Mouse (Mus musculus) neural tube, embryonic 15.5 days (tissue): ENCODE results near the gene Stfa3. TPM values are rescaled to one million over a fixed set of nuclear protein-coding genes. Genes with fewer than 3 reads are reported as not detected.
"Not testable (repeated sequence)": the region's sequence is repeated elsewhere in the genome, so short reads cannot be mapped to it uniquely, and the experiment has no call there.

ENCODE experiments used
- ATAC-seq: fragments of 200-750 bp; cut with Nextera tagmentation; 2 replicates; pipeline ENCODE4 v1.8.0; 2017; ENCODE audit warnings: mild to moderate bottlenecking, moderate TSS enrichment, moderate library complexity; ENCODE audit not compliant: low FRiP score
- H3K27ac ChIP-seq: fragments of 300-500 bp; sonication (generic); replicated peaks from 2 replicates; pipeline ENCODE4 v1.5.1; 2015; ENCODE audit warnings: mild to moderate bottlenecking, inconsistent platforms
- H3K27me3 ChIP-seq: fragments of 300-500 bp; sonication (generic); replicated peaks from 2 replicates; pipeline ENCODE4 v1.6.1; 2015; ENCODE audit warnings: inconsistent platforms
- H3K36me3 ChIP-seq: fragments of 300-500 bp; sonication (generic); 2 replicates; pipeline ENCODE4 v1.6.1; 2015; ENCODE audit warnings: inconsistent platforms
- H3K4me1 ChIP-seq: fragments of 300-500 bp; sonication (generic); 2 replicates; pipeline ENCODE4 v1.6.1; 2015; ENCODE audit warnings: inconsistent platforms
- H3K4me2 ChIP-seq: fragments of 300-500 bp; sonication (generic); 2 replicates; pipeline ENCODE4 v1.6.1; 2015; ENCODE audit warnings: inconsistent platforms, mild to moderate bottlenecking, moderate library complexity
- H3K4me3 ChIP-seq: fragments of 300-500 bp; sonication (generic); replicated peaks from 2 replicates; pipeline ENCODE4 v1.5.1; 2015; ENCODE audit warnings: mild to moderate bottlenecking, inconsistent platforms
- H3K9ac ChIP-seq: fragments of 300-500 bp; sonication (generic); replicated peaks from 2 replicates; pipeline ENCODE4 v1.6.1; 2015; ENCODE audit warnings: mild to moderate bottlenecking, inconsistent platforms
- H3K9me3 ChIP-seq: fragments of 300-500 bp; sonication (generic); replicated peaks from 2 replicates; pipeline ENCODE4 v1.6.1; 2016; ENCODE audit warnings: inconsistent platforms
- WGBS: fragments of 180-500 bp; shearing (Covaris S2); methylation state at CpG from one replicate; pipeline ENCODE4 v1.1.7; 2015; ENCODE audit warnings: mixed read lengths; 5-methylcytosine and 5-hydroxymethylcytosine counted together
- polyA plus RNA-seq: library from polyadenylated mRNA; unstranded; fragments of >200 nt; fragmentation: Nextera tagmentation; extraction: Ambion mirVana; gene quantifications from 2 replicates; pipeline ENCODE4 v1.2.1, GENCODE M21; 2015

Stfa3 gene
- polyA plus RNA-seq, 1 experiment from 2014 or later: 0.88 TPM

DNA sequence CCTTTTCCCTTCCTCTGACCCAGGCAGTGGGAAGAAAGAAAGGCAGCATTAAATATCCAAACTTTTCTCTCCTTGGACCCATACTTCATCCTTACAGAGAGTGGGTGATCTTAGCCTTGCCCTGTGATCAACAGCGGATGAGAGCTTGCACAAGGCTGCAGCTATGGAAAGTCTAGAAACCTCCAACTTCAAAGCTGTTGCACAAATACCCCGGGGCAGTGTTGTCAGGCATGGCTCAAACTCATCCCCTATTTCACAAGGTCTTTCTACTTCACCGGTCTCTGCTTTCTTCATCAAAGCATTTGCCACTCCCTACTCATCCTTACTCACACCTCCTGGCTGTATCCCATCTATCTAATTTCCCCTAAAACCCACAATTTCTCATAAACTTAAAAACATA lies 10.2 kb upstream of the Stfa3 start:
- ATAC-seq: no peak
- H3K4me1 ChIP-seq: no peaks in the 10 kb centered on the region
- no peaks in the 10 kb centered on the region for H3K36me3 ChIP-seq
- no peak overlapping the region for H3K9ac ChIP-seq
- H3K27ac ChIP-seq: no peak overlapping the region
- no peaks in the 10 kb centered on the region for H3K9me3 ChIP-seq
- H3K4me3 ChIP-seq: no peak overlapping the region
- no peaks in the 10 kb centered on the region for H3K27me3 ChIP-seq
- 86% methylated on average over 3 of the region's 3 CpGs for WGBS
- H3K4me2 ChIP-seq: no peak overlapping the region

DNA sequence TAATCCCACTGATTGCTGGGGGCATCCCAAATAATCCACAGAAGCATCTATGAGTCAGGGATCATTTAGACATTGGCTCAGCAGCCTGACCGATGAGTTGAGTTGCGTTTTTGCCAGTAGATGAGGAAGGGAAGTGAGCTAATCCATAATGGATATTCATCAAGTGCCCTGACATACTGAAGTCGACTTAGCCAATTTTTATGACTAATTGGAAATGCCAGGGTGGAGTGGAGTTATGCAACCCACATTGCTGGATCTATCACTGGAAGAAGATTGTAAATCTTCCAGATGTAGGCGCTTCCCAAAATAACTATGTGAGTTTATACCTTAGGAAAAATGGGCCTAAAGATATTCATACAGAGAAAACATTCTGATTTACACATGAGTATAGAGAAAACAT lies 8.9 kb upstream of the Stfa3 start:
- no peaks in the 10 kb centered on the region for H3K4me1 ChIP-seq
- H3K27me3 ChIP-seq: no peaks in the 10 kb centered on the region
- no peak overlapping the region for H3K4me3 ChIP-seq
- ATAC-seq: no peak
- H3K27ac ChIP-seq: no peak overlapping the region
- no peak overlapping the region for H3K4me2 ChIP-seq
- WGBS: 86% methylated on average over 4 of the region's 4 CpGs
- no peaks in the 10 kb centered on the region for H3K36me3 ChIP-seq
- no peaks in the 10 kb centered on the region for H3K9me3 ChIP-seq
- no peak overlapping the region for H3K9ac ChIP-seq

DNA sequence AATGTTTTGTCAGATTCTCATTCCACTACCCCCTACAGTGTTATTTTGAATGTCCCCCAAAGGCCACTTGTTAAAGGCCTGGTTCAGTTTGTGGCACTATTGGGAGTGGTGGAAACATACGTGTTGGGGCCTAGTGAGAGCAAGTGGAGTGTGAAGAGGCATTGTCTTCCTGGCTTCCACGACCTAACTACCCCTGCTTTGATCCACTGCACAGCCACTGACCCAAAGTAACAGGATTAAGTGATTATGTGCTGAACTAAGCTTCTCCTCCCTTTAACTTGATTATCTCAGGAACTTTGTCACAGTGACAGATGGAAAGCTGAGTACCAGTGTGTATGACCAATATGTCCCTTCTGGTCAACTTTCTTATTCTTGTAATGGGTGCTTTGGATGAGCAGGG lies 5.2 kb upstream of the Stfa3 start:
- Histone ChIP-seq H3K27me3 (no peaks in the 10 kb centered on the region), H3K4me2 (no peak overlapping the region), H3K9me3 (no peaks in the 10 kb centered on the region), H3K4me1 (no peaks in the 10 kb centered on the region), H3K9ac (no peak overlapping the region), H3K27ac (no peak overlapping the region), H3K36me3 (no peaks in the 10 kb centered on the region), H3K4me3 (no peak overlapping the region)
- no peak for ATAC-seq
- WGBS: 18% methylated on average over 2 of the region's 2 CpGs

DNA sequence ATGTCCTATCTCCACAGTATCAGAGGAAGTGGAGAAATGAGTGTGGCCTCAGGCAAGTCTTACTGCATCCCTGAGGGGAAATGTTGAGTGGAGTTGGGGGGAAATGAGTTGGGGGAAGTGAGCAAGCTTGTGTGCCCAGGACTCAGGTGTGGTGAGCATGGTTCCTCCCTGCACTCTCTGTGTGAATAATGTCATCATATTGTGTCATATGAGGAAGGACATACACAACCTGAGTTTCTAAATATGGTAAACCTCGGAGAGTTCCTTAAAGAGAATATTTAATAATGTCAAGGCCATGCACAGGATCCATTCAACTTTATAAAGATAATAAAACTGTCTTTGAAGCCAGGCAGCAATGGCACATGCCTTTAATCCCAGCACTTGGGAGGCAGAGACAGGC lies 34.2 kb downstream of the Stfa3 start:
- H3K9me3 ChIP-seq, H3K36me3 ChIP-seq, ATAC-seq, H3K27ac ChIP-seq, H3K4me2 ChIP-seq, H3K4me3 ChIP-seq, H3K27me3 ChIP-seq, H3K9ac ChIP-seq, H3K4me1 ChIP-seq: not testable (repeated sequence)
- WGBS: 97% methylated on average over 1 of the region's 1 CpGs

DNA sequence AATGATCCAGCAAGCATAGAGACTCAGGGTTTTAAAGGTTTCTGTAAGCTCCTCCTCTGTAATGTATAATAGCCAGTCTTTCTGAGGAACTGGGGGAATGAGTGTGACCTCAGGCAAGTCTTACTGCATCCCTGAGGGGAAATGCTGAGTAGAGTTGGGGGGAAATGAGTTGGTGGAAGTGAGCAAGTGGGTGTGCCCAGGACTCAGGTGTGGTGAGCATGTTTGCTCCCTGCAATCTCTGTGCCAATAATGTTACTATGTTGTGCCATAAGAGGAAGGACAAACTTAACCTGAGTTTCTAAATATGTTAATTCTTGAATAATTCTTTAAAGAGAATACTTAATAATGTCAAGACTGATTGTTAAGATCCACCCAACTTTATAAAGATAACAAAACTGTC lies 46.8 kb downstream of the Stfa3 start, which contains the start of gene Stfa2:
Gene Stfa2, minus strand, starts transcription at position 101 of the 400 bp plus-strand sequence.
- Histone ChIP-seq H3K9me3 (no peaks in the 10 kb centered on the region), H3K9ac (no peak within 1 kb of the TSS), H3K4me1 (no peaks in the 10 kb centered on the region), H3K4me2 (no peak within 1 kb of the TSS), H3K27me3 (no peaks in the 10 kb centered on the region), H3K36me3 (no peaks in the 10 kb centered on the region), H3K27ac (no peak within 1 kb of the TSS), H3K4me3 (no peak within 1 kb of the TSS)
- no peak for ATAC-seq

Other genes starting within 250 kb of the Stfa3 start
- not detected in 2 replicates for gene Gm5416, start 245.0 kb downstream of the Stfa3 start, polyA plus RNA-seq
- not detected in 2 replicates for gene 2010005H15Rik, start 233.9 kb downstream of the Stfa3 start, polyA plus RNA-seq
- gene Stfa1, start 178.4 kb downstream of the Stfa3 start, polyA plus RNA-seq: 1.4 and 3.5 TPM in 2 replicates
- gene BC117090, start 121.1 kb downstream of the Stfa3 start, polyA plus RNA-seq: 0.57 TPM in 1 of 2 replicates, not detected in the other
- gene BC100530, start 87.6 kb downstream of the Stfa3 start, polyA plus RNA-seq: 2.4 and 3.0 TPM in 2 replicates
- not detected in 2 replicates for gene Stfa2, start 46.9 kb downstream of the Stfa3 start, polyA plus RNA-seq
- gene Casr, start 106.7 kb upstream of the Stfa3 start, polyA plus RNA-seq: 0.04 and 0.15 TPM in 2 replicates
- gene Cd86, start 210.7 kb upstream of the Stfa3 start, polyA plus RNA-seq: 2.0 and 2.1 TPM in 2 replicates
- 0.37 and 1.7 TPM in 2 replicates for gene Ildr1, start 238.6 kb upstream of the Stfa3 start, polyA plus RNA-seq